Mouse (Mus musculus) C2C12 (cell line): ENCODE data around the gene Sp110. TPM values are rescaled to one million over a fixed set of nuclear protein-coding genes. Genes with fewer than 3 reads are reported as not detected.
"Not testable (repeated sequence)": the region's sequence is repeated elsewhere in the genome, so short reads cannot be mapped to it uniquely, and the experiment has no call there.

Source experiments
- H3K27me3 ChIP-seq: one replicate; pipeline ENCODE4 v1.6.1; 2011; ENCODE audit not compliant: control insufficient read depth, insufficient read depth, insufficient read length
- H3K36me3 ChIP-seq: one replicate; pipeline ENCODE4 v1.6.1; 2011; ENCODE audit not compliant: control insufficient read depth, insufficient read depth
- H3K4me3 ChIP-seq: one replicate; pipeline ENCODE4 v1.5.1; 2011; ENCODE audit warnings: mild to moderate bottlenecking, control low read depth; ENCODE audit not compliant: poor library complexity, insufficient read depth, severe bottlenecking
- H3K79me2 ChIP-seq: one replicate; pipeline ENCODE4 v1.6.1; 2011; ENCODE audit not compliant: control insufficient read depth, insufficient read depth
- H3K79me3 ChIP-seq: one replicate; pipeline ENCODE4 v1.6.1; 2011; ENCODE audit warnings: low read depth, control low read depth
- H3ac ChIP-seq: one replicate; pipeline ENCODE3; 2011; ENCODE audit warnings: low read depth; ENCODE audit not compliant: control insufficient read depth, insufficient read length
- polyA plus RNA-seq: library from polyadenylated mRNA; unstranded; fragments of >200 nt; fragmentation: generic; extraction: Trizol; gene quantifications from one replicate; pipeline ENCODE4 v1.2.1, GENCODE M21; 2012; ENCODE audit warnings: missing spikeins

The Sp110 gene
- polyA plus RNA-seq, 1 experiment, result not detected

DNA sequence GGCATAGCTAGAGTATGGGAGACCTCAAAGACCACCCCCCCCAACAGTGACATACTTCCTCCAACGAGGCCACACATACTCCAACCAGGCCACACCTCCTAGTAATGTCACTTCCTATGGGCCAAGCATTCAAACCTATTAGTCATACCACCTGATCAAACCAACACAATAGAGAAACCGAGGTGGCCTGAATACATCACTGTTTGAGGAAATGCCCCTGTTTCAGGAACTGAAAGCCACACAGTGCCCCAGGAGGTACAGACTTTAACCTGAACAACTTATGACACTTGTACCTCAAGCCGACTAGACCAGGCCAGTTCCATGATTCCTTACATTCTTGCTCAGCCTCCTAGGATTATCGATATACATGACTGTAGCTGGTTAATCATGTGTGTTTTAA, 54.8 kb downstream of the Sp110 start:
- not testable (repeated sequence) for H3K79me3 ChIP-seq, H3K27me3 ChIP-seq, H3K36me3 ChIP-seq, H3ac ChIP-seq, H3K4me3 ChIP-seq, H3K79me2 ChIP-seq

DNA sequence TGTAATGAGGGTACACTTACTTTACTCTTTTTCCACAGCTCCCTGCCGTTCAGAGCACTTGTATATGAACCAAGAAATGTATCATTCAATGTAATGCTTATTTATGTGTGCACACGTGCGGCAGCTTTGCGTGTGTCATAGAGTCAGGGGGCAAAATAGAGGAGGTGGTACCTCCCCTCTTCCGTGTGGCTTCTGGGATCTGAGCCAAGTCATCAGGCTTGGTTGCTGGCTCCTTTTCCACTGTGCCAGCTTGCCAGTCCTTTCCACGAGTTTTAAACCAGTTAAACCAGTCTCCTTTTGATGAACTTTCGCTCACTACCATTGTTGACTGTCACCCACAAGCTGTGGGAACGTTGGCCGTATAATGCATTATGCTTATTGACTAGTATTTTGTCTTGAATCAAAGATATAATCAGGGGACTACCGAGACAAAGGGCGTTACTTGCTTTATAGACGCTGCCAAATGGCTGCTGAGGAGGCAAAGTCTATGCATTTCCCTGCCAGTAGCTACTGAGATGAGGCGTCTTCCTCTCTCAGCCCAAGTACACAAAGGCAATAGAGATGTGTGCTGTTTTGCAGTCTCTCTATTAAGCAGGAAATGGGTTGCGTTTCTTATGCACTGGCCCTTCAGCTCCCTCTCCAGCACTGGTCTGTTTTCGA, 70.0 kb downstream of the Sp110 start:
- not testable (repeated sequence) for H3K79me2 ChIP-seq, H3K36me3 ChIP-seq

More for the DNA sequence above, 70.0 kb downstream of the Sp110 start:
- not testable (repeated sequence) for H3K27me3 ChIP-seq, H3K4me3 ChIP-seq, H3K79me3 ChIP-seq, H3ac ChIP-seq

Other genes starting within 250 kb of the Sp110 start
- gene G530012D18Rik, start 23.1 kb downstream of the Sp110 start, polyA plus RNA-seq, result not detected
- 0.41 TPM for gene Sp140, start 1.6 kb upstream of the Sp110 start, polyA plus RNA-seq
- gene Sp100, start 51.2 kb upstream of the Sp110 start, polyA plus RNA-seq, result not detected
- 0.08 TPM for gene A630001G21Rik, start 179.8 kb upstream of the Sp110 start, polyA plus RNA-seq
- gene Cab39, start 194.6 kb upstream of the Sp110 start, polyA plus RNA-seq, result 16.6 TPM